Mouse (Mus musculus) cerebellum, postnatal 36 days (tissue): ENCODE measurements around the gene Kir3dl1.
"Not testable (repeated sequence)": the region's sequence is repeated elsewhere in the genome, so short reads cannot be mapped to it uniquely, and the experiment has no call there.

ENCODE experiments used
- DNase-seq, 2 experiments: peaks; one replicate each; pipeline ENCODE4 v3.0.0; 2021 to 2022; ENCODE audit warnings: mixed read lengths in 2 of 2

The Kir3dl1 gene

DNA sequence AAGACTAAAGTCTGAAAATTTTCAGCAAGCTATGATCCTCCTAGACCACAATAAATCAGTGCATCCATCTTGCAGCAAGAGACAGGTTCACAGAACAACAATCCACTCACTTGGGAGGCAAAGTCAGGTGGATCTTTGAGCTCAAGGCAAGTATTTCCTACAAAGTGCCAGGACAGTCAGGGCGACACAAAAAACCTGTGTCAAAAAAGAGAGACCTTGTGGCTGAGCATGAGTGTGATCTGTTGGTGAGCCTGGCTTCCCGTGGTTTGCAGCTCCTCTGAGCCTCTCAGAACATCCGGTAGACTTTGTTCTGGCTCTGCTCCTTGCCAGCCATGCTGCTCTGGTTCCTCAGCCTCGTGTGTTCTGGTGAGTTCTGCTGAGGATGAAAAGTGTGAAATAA, at the start of gene Kir3dl1:
Gene Kir3dl1, plus strand, starts transcription at position 301 of the 400 bp plus-strand sequence.
- DNase-seq, result not testable (repeated sequence)

DNA sequence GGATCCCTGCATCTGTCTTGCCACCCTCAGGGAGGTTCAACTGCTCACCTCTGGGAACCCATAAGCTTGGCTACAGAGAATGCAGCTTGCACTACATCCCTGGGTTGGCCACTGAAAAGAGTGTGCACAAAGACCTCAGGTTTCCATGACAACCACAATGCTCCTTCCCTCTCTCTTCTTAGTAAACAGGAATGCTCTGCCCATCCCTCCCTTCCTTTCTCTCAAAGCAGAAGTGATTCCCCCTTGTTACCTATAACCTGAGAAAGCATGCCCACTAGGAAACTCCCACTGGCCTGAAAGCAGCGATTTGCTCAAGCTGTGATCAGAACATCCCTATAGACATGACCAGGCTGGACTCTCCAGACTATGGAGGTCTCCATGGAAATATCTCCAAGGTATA, 26.2 kb downstream of the Kir3dl1 start, which contains the start of gene Kir3dl2:
Gene Kir3dl2, minus strand, starts transcription at position 101 of the 400 bp plus-strand sequence.
- not testable (repeated sequence) for DNase-seq

DNA sequence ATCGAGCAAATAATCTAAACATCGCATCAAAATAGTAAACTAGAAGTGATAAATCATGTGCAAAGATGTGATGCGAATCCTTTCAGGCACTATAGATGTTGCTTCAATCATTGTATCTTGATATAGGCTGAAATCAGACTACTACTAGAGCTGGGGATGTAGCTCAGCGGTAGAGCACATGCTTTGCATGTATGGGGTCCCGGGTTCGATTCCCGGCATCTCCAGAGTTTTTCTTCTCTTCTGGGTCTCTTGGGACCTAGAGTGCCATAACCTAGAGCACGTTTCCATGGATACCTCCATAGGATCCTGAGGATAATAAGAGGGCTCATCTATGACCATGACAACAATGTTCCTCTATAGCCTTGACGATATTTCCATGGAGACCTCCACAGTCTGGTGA, 51.3 kb downstream of the Kir3dl1 start:
- not testable (repeated sequence) for DNase-seq
